Mouse (Mus musculus): Measurements from ENCODE around the gene Sergef.

Sergef gene

DNA sequence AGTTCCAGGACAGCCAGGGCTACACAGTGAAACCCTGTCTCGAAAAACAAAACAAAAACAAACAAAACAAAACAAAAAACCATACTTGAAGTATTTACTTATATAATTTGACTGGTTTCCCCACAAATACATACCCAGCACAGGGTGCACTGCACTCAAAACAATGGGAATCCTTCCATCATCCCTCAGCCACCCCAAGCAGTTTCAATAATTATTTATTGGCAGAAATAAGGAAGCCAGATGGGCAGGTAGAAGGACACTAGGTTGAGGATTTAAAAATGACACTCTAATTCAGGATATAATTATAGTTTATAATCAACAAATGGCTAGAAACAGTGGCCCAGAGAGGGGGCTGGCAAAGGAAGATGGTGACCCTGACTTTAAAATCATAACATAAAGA is 99.0 kb downstream of the Sergef start:
- no peak for DNase-seq (ENCODE audit: low spot score in 2 of 2)

DNA sequence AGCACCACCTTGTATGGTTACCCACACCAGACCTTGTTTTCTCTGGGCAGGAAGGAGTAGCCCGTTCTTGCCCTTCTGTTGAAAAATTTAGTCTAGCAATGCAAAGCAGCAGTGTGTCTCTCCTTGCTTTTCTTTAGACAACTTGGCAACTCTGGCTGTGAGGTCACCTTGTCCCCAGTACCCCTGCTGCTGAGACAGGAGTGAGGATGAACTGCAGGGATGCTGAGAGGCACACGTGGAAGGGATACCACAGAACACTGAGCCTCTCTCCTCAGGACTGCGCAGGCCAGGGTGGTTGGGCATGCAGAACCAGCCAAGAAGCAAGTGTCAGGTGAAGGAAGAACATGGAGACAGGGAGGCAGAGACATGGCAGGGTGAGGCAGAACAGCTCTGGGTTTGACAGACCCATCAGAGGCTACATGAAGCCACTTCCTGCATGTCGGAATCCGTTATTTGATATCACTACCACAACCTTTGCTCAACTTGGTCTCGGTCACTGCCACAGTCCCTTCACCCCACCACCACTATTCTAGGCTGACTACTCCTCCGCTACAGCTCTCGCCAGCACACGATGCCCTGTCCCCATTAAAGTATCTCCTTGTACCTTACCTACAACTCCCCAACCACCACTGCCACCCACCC is 103.0 kb downstream of the Sergef start:
- no peak for DNase-seq (ENCODE audit: low spot score in 2 of 2)

DNA sequence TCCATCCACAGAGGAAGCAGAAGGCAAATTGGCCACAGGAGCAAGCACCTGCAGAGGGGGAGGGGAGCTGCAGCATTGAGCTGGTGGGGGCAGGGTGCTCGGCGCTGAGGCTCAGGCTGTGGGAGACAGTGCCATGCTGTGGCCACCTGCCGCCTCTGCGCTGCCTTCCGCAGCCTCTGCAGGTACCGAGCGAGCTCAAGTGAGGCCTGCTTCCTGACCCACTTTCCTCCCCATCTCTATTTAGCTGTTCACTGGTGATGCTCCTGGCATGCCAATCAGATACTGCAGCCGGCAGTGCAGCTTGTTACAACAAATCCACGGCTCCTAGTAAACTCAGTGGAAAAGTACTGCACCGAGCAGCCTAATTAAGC is 104.2 kb downstream of the Sergef start:
- peak in 1 of 2 experiments; percentile 4 for DNase-seq (ENCODE audit: low spot score in 2 of 2)

DNA sequence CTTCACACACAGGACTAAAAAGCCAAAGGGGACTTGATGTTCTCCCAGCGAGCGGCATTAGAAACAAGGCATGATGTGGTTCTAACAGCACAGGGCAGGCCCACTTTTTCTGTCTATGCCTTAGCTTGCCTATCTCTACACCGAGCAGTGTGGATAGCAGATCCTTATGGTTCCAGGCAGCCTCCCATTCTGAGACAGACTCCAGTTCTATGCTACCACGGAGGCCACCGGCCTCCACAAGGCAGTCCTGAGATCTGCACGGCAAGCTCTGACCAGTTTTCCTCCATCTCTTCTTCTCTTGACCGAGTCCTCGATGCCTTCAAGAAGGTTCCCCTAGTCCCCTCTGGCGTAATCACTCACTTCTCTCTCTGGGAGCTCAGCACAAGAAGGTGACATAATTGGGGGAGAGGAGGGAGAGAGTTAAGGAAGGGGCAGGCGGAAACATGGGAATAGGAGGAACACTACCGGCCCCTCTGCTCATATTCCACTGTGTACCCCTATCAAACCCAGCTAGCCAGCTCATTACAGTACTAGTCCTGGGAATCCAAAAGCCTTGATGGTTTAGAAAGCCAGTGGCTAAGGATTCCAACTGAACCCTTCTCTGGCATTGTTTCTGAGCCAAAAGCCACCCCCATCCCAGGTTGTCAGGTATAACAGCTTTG is 104.7 kb downstream of the Sergef start:
- no peak for DNase-seq (ENCODE audit: low spot score in 2 of 2)

- DNase-seq (ENCODE audit: low spot score in 2 of 2), result no peak
Measured at GRCm38 (mm10) chr7:46533518-46533917, 106.1 kb downstream of the Sergef start.

DNA sequence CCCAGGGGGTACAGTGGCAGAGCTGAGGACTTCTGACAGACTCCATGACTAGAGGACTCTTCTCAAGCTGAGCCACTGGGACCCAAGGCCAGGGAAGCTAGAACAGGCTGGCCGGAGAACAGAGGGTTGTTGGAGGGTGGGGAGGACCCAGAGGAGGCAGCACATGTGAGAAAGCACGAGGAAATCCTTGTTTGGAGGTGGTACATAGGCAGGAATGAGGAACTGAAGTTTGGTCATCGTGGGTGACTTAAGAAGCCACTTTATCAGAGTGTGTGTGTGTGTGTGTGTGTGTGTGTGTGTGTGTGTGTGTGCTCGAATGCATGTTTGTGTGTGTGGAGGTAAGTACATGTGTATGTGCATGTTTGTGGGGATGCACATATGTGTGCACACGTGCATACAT is 108.3 kb downstream of the Sergef start:
- no peak for DNase-seq (ENCODE audit: low spot score in 2 of 2)

DNA sequence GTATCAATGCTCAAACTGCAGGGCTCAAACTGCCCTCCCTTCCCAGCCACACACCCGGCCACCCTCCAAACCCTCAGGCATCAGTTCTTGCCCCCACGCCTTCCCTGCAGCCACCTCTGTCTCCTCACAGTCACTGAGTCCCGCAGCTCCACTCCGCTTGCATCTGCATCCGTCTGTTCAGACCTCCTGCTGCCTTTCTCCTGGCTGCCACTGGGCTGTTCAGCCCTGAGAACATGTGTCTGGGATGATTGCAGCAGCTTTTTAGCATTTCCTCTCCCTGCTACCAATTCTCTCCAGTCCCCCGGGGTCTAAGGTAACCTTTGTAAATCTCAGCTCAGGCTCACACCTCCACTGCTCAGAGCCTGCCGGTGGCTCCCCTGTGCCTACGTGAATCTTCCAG is 109.7 kb downstream of the Sergef start:
- DNase-seq (ENCODE audit: low spot score in 2 of 2), result no peak

GRCm38 (mm10) chr7:46529259-46529658 is 110.3 kb downstream of the Sergef start:
- DNase-seq (ENCODE audit: low spot score in 2 of 2), result no peak

GRCm38 (mm10) chr7:46526665-46527154 is 112.9 kb downstream of the Sergef start:
- DNase-seq (ENCODE audit: low spot score in 2 of 2), result no peak

- no peak for DNase-seq (ENCODE audit: low spot score in 2 of 2)
Measured at GRCm38 (mm10) chr7:46523215-46523614, 116.4 kb downstream of the Sergef start.

DNA sequence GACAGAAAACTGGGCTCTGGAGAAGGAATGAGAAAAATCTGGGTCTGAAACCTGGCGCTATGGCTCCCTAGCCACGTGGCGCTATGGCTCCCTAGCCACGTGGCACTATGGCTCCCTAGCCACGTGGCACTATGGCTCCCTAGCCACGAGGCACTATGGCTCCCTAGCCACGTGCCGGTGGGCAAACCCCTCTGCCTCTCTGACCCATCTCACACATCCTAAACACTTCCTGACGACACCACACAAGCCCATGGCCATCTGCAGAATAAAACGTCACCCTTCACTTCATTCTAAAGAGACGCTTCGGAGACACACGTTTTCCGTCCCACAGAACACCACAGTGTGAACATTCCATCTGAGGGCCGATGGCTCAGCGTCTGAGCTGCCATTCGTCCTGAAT is 117.8 kb downstream of the Sergef start:
- DNase-seq (ENCODE audit: low spot score in 2 of 2), result no peak

DNA sequence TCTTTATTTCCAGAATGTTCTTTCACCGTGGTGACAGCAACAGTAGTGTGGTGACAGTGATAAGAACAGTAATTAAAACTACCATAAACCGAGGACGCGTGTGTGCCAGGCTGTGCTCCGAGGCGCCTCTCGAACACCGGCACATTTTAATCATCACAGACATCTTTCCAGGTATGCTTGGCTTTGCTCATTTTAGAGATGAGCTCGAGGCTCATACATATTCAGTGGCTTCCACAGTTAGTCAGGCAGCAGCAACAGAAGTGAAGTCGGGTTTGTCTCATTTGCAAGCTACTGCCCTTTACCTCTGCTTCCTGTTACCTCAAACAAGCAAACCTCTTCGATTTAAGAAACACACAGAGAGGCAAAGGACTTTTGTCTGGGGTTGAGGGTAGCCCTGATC is 120.5 kb downstream of the Sergef start:
- DNase-seq (ENCODE audit: low spot score in 2 of 2), result no peak

GRCm38 (mm10) chr7:46517158-46517557 is 122.4 kb downstream of the Sergef start:
- DNase-seq (ENCODE audit: low spot score in 2 of 2), result no peak

- DNase-seq (ENCODE audit: low spot score in 2 of 2), result no peak
Measured at GRCm38 (mm10) chr7:46515960-46516359, 123.6 kb downstream of the Sergef start.

- no peak for DNase-seq (ENCODE audit: low spot score in 2 of 2)
Measured at GRCm38 (mm10) chr7:46514981-46515380, 124.6 kb downstream of the Sergef start.

- no peak for DNase-seq (ENCODE audit: low spot score in 2 of 2)
Measured at GRCm38 (mm10) chr7:46513562-46513961, 126.0 kb downstream of the Sergef start.

DNA sequence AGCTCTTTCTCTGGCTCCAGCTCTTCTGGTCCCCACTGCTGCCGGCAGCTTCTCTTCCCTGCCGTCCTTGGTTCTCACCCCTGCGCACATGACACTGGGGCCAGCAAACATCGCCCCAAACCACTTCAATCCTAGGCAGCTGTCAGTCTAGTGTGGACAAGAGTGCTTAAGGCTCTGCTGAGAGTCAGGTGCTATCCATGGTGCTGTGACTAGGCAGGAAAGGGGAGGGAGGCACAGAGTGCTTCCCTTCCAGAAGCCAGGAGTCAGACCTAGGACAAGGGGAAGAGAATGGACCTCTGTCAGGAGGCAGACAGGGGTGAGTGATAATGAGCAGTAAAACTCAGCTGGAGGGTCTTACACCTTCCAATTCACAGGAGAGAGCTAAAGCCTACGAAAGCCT is 126.8 kb downstream of the Sergef start:
- no peak for DNase-seq (ENCODE audit: low spot score in 2 of 2)

GRCm38 (mm10) chr7:46510806-46511205 is 128.8 kb downstream of the Sergef start:
- DNase-seq (ENCODE audit: low spot score in 2 of 2), result no peak

GRCm38 (mm10) chr7:46509391-46510310 is 130.0 kb downstream of the Sergef start:
- no peak for DNase-seq (ENCODE audit: low spot score in 2 of 2)

DNA sequence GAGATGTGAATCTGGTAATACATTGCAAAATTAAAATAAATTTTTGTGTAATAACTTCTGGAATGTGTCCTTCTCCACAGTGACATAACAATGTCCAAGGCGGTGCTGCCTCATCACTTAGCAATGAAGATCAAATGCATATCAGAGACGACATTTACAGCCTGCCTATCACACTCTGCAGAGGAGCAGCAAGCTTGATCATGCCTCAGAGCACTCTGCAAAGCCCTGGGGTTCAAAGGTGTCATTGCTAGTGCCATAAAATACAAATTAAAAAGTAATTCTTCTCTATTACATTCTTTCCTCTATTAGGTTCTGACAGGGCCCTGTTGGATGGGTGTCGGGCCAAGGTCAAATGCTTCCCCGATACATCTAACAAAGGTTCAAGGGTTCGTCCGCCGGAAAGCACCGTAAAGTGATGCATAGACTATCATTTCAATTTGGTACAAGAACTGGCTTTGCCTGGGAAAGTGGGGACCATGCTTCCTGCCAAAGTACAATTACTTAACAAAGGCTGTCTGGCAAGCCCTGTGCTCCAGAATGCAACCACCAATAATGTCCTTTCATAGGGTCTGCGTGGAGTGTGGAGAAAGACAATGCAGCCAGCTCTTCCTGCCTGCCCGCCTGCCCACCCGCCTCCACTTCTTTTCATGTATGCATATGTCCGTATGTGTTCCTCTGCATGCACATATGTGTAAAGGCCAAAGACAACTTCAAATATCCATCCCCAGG is 130.9 kb downstream of the Sergef start:
- DNase-seq (ENCODE audit: low spot score in 2 of 2), result no peak

GRCm38 (mm10) chr7:46504157-46504556 is 135.4 kb downstream of the Sergef start:
- no peak for DNase-seq (ENCODE audit: low spot score in 2 of 2)

GRCm38 (mm10) chr7:46502650-46503049 is 137.0 kb downstream of the Sergef start:
- no peak for DNase-seq (ENCODE audit: low spot score in 2 of 2)
